Mouse (Mus musculus) myocyte (in vitro differentiated cells): Measurements from ENCODE around the gene Tnpo3. TPM values are rescaled to one million over a fixed set of nuclear protein-coding genes. Genes with fewer than 3 reads are reported as not detected.
"Not testable (repeated sequence)": the region's sequence is repeated elsewhere in the genome, so short reads cannot be mapped to it uniquely, and the experiment has no call there.

Experiments used
- H3K27me3 ChIP-seq: one replicate; pipeline ENCODE4 v1.6.1; 2011; ENCODE audit not compliant: control insufficient read depth, insufficient read depth, insufficient read length
- H3K36me3 ChIP-seq: one replicate; pipeline ENCODE4 v1.6.1; 2011; ENCODE audit not compliant: control insufficient read depth, insufficient read depth
- H3K4me2 ChIP-seq: one replicate; pipeline ENCODE4 v1.6.1; 2011; ENCODE audit warnings: low read depth, control low read depth
- H3K4me3 ChIP-seq: one replicate; pipeline ENCODE4 v1.5.1; 2011; ENCODE audit warnings: mild to moderate bottlenecking, control low read depth, moderate library complexity
- H3K79me2 ChIP-seq: one replicate; pipeline ENCODE4 v1.6.1; 2011; ENCODE audit not compliant: control insufficient read depth, insufficient read depth
- H3ac ChIP-seq: one replicate; pipeline ENCODE4 v1.6.1; 2011; ENCODE audit not compliant: control insufficient read depth, insufficient read length
- CEBPB ChIP-seq: IDR thresholded peaks from 2 replicates; pipeline ENCODE4 v1.6.1; 2011; ENCODE audit warnings: mild to moderate bottlenecking, moderate library complexity; ENCODE audit not compliant: poor library complexity, insufficient read depth, severe bottlenecking
- E2F4 ChIP-seq: IDR thresholded peaks from one replicate; pipeline ENCODE4 v1.6.1; 2011; ENCODE audit warnings: mild to moderate bottlenecking, control low read depth, moderate library complexity; ENCODE audit not compliant: insufficient read depth
- MAX ChIP-seq: IDR thresholded peaks from one replicate; pipeline ENCODE4 v1.6.1; 2011; ENCODE audit warnings: low read depth, mild to moderate bottlenecking, control low read depth
- MYOD1 ChIP-seq, 3 experiments: IDR thresholded peaks; one replicate each; pipeline ENCODE4 v1.6.1; 2011; ENCODE audit warnings: control low read depth in 2 of 3, low read depth in 2 of 3, mild to moderate bottlenecking in 2 of 3, moderate library complexity in 1 of 3; ENCODE audit not compliant: insufficient read length in 2 of 3, control insufficient read depth in 1 of 3
- MYOG ChIP-seq, 3 experiments: IDR thresholded peaks; one replicate each; pipeline ENCODE4 v1.6.1; 2011; ENCODE audit warnings: control low read depth in 2 of 3, low read depth in 2 of 3, mild to moderate bottlenecking in 2 of 3; ENCODE audit not compliant: insufficient read length in 2 of 3, control insufficient read depth in 1 of 3, insufficient read depth in 1 of 3
- POLR2A ChIP-seq: IDR thresholded peaks from one replicate; pipeline ENCODE4 v1.6.1; 2011; ENCODE audit warnings: low read depth, mild to moderate bottlenecking, control low read depth, moderate library complexity; ENCODE audit not compliant: insufficient read length
- POLR2AphosphoS2 ChIP-seq: IDR thresholded peaks from one replicate; pipeline ENCODE4 v1.6.1; 2011; ENCODE audit warnings: low read depth, control low read depth; ENCODE audit not compliant: insufficient read length
- REST ChIP-seq: IDR thresholded peaks from one replicate; pipeline ENCODE4 v1.6.1; 2011; ENCODE audit warnings: mild to moderate bottlenecking, control low read depth, moderate library complexity; ENCODE audit not compliant: insufficient read depth, insufficient read length
- SRF ChIP-seq: IDR thresholded peaks from one replicate; pipeline ENCODE4 v1.6.1; 2011; ENCODE audit warnings: low read depth; ENCODE audit not compliant: control insufficient read depth, insufficient read length
- TCF12 ChIP-seq: IDR thresholded peaks from one replicate; pipeline ENCODE4 v1.6.1; 2011; ENCODE audit warnings: mild to moderate bottlenecking, control low read depth; ENCODE audit not compliant: poor library complexity, insufficient read depth, severe bottlenecking
- TCF3 ChIP-seq: IDR thresholded peaks from one replicate; pipeline ENCODE4 v1.6.1; 2011; ENCODE audit warnings: low read depth, control low read depth; ENCODE audit not compliant: insufficient read length
- USF1 ChIP-seq: IDR thresholded peaks from one replicate; pipeline ENCODE4 v1.6.1; 2011; ENCODE audit warnings: low read depth, mild to moderate bottlenecking, control low read depth, moderate library complexity
- polyA plus RNA-seq: library from polyadenylated mRNA; unstranded; fragments of >200 nt; fragmentation: generic; extraction: Trizol; gene quantifications from one replicate; pipeline ENCODE4 v1.2.1, GENCODE M21; 2012; ENCODE audit warnings: missing spikeins

Tnpo3 gene
- polyA plus RNA-seq, 1 experiment = 25.6 TPM

DNA sequence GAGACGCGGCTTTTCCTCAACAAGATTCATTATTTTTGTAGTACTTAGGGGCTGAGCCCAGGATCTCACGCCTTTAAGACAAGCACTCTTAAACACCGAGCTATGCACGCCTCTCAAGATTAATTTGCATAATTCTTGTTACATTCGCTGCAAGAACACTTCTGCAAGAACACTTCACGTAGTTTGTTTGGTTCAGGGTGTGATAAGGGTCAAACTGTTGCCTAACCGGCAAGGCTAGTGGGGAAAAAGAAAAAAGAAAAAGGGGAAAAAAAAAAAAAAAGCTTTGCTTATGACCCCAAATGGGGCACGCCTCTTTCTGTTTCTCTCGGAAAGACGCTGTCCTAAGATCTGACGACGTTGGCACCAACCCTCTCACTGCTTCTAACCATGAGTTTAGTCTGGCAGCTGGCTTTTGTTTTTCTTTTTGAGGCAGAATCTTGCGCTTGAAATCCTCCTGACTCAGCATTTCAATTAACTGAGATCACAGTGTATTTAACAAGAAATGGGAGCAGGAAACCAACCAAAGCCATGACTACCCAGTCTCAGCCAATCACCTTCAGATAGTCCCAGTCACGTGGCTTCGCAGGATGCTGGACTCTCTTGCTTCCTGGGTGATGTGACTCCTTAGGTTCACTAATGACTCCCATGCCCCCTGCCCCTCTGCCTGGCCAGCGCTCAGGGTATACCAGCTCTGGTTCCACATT is 11.3 kb upstream of the Tnpo3 start:
- Histone ChIP-seq H3ac (no peak overlapping the region), H3K79me2 (no peaks in the 10 kb centered on the region), H3K4me2 (peak overlapping the region; percentile 15), H3K27me3 (peaks cover 35% of the 10 kb centered on the region), H3K4me3 (no peak overlapping the region), H3K36me3 (no peaks in the 10 kb centered on the region)
- TF ChIP-seq CEBPB (no peak), USF1 (peak; percentile 7)

DNA sequence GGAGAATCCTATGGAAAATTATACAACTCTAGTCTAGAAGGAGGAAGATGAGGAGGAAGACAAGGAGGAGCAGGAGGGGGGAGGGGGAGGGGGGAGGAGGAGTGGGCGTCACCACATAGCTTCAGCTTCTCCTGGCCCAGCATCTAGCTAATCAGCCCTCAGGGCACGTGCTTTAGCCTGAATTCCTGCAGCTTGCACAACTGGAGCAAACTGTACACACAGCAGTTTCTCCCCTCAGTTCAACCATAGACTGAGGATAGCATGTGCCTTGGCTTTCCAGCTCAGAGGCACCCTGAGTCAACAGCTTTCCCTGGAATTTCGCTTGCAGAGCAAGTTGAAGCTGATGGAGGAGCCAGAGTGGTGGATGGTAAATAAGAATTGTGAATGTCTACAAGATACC is 10.5 kb upstream of the Tnpo3 start:
- Histone ChIP-seq H3K36me3 (no peaks in the 10 kb centered on the region), H3ac (no peak overlapping the region), H3K27me3 (peaks cover 41% of the 10 kb centered on the region), H3K4me3 (no peak overlapping the region), H3K4me2 (no peak overlapping the region), H3K79me2 (no peaks in the 10 kb centered on the region)
- TF ChIP-seq POLR2AphosphoS2 = no peak
- no peak for TF ChIP-seq MYOD1 (IDR thresholded peaks at IDR 0.05; ENCODE audit: control insufficient read depth in 1 of 3, insufficient read length in 2 of 3, low read depth in 2 of 3)
- TF ChIP-seq E2F4 = no peak
- no peak for TF ChIP-seq MAX
- TF ChIP-seq MYOG (IDR thresholded peaks at IDR 0.05; ENCODE audit: control insufficient read depth in 1 of 3, insufficient read depth in 1 of 3, insufficient read length in 2 of 3, low read depth in 2 of 3) = no peak
- TF ChIP-seq CEBPB = no peak
- TF ChIP-seq USF1 = no peak
- TF ChIP-seq POLR2A = no peak
- no peak for TF ChIP-seq SRF
- TF ChIP-seq REST = no peak
- no peak for TF ChIP-seq TCF12
- TF ChIP-seq TCF3 = no peak

DNA sequence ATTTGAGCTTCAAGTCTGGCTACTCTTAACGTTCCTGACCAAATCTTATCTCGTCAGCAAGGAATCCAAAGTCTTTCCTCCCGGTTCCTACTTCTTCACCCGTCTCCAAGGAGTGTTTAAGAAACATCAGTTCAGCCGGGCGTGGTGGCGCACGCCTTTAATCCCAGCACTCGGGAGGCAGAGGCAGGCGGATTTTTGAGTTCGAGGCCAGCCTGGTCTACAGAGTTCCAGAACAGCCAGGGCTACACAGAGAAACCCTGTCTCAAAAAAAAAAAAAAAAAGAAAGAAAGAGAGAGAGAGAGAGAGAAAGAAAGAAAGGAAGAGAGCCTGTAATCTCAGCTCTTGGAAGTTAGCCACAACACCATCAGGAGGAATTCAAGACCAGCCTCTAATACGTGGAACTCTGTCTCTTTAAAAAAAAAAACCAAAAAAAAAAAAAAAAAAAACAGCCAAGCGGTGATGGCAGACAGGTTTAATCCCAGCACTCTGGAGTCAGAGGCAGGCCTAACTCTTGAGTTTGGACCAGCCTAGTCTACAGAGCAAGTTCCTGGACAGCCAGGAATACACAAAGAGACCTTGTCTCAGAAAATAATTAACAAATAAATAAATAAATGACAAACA is 443 bp upstream of the Tnpo3 start:
- H3K79me2 ChIP-seq = peaks cover 45% of the 10 kb centered on the region
- peak overlapping the region; percentile 62 for H3K4me2 ChIP-seq
- not testable (repeated sequence) for H3K27me3 ChIP-seq, H3K36me3 ChIP-seq
- TF ChIP-seq POLR2A = peak; percentile 10
- peak overlapping the region; percentile 83 for H3ac ChIP-seq
- H3K4me3 ChIP-seq = peak overlapping the region; percentile 99

DNA sequence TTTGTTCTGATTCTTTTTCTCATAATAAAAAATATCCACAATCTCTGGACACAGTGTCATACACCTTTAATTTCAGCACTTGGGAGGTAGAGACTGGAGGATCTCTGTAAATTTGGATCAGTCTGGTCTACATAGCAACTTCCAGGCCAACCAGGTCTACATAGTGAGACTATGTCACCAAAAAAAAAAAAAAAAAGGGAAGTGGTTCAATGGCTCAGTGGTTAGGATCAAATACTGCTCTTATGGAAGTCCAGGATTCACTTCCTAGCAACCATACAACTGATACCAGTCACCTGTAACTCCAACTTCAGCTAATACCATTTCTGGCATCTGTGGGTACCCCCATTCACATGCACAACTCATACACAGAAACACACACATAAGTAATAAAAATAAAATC is 9.5 kb downstream of the Tnpo3 start:
- TF ChIP-seq POLR2AphosphoS2 (no peak), SRF (no peak), TCF3 (no peak), E2F4 (no peak), POLR2A (no peak), MYOD1 (IDR thresholded peaks at IDR 0.05; ENCODE audit: control insufficient read depth in 1 of 3, insufficient read length in 2 of 3, low read depth in 2 of 3) (no peak), TCF12 (no peak), MYOG (IDR thresholded peaks at IDR 0.05; ENCODE audit: control insufficient read depth in 1 of 3, insufficient read depth in 1 of 3, insufficient read length in 2 of 3, low read depth in 2 of 3) (no peak), MAX (no peak), USF1 (no peak)
- no peaks in the 10 kb centered on the region for H3K27me3 ChIP-seq
- no peak overlapping the region for H3K4me3 ChIP-seq
- H3K36me3 ChIP-seq = no peaks in the 10 kb centered on the region
- H3ac ChIP-seq = no peak overlapping the region
- no peak overlapping the region for H3K4me2 ChIP-seq
- H3K79me2 ChIP-seq = peaks cover 99% of the 10 kb centered on the region

DNA sequence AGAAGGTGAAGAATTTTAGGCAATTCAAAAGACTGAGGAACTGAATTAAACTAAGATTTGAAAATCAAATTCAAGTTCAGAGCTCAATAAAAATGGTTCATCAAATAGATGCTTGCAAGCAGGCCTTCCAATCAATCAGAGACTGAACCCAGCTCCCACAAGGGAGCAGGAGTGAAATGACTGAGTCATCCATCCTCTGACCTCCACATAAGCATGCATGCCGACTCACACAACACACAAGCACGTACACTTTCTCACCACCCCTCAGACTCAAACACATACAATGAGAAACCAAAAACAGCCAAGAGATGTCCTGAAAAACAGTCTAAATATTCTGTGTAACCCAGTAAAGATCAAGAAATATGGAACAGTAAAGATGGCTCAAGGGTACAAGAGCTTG is 14.0 kb downstream of the Tnpo3 start:
- Histone ChIP-seq H3K4me3 (no peak overlapping the region), H3K27me3 (no peaks in the 10 kb centered on the region), H3K36me3 (no peaks in the 10 kb centered on the region), H3ac (no peak overlapping the region), H3K79me2 (peaks cover 100% of the 10 kb centered on the region), H3K4me2 (peak overlapping the region; percentile 4)
- TF ChIP-seq TCF12 = no peak
- TF ChIP-seq SRF = no peak
- no peak for TF ChIP-seq MYOD1 (IDR thresholded peaks at IDR 0.05; ENCODE audit: control insufficient read depth in 1 of 3, insufficient read length in 2 of 3, low read depth in 2 of 3)
- no peak for TF ChIP-seq USF1
- no peak for TF ChIP-seq E2F4
- no peak for TF ChIP-seq POLR2AphosphoS2
- no peak for TF ChIP-seq MYOG (IDR thresholded peaks at IDR 0.05; ENCODE audit: control insufficient read depth in 1 of 3, insufficient read depth in 1 of 3, insufficient read length in 2 of 3, low read depth in 2 of 3)
- TF ChIP-seq CEBPB = no peak
